Mouse (Mus musculus) stomach, postnatal 0 days (tissue): Measurements from ENCODE around the gene Atrip.

Source experiments
- CTCF ChIP-seq: IDR thresholded peaks from 2 replicates; pipeline ENCODE4 v1.5.1; 2016; ENCODE audit warnings: antibody characterized with exemption, low read depth, mild to moderate bottlenecking, moderate library complexity
- EP300 ChIP-seq: optimal IDR thresholded peaks from 2 replicates; pipeline ENCODE3; 2016; ENCODE audit warnings: antibody characterized with exemption

DNA sequence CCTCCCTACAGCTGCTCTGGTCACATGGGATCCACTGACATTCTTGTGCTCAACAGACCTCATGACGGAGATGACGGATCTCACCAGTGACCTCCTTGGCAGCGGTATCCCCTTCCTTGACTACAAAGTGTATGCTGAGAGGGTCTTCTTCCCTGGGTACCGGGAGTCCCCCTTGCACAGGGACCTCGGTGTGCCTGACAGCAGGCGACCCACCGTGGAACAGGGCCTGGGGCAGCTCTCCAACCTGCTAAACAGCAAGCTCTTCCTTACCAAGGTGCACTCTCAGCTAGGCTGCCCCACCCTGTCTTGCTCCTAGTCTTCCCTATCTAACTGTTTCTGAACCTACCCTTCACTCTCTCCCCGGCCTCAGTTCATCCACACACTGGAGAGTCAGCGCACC lies 37.7 kb upstream of the Atrip start:
- TF ChIP-seq EP300 = no peak
- TF ChIP-seq CTCF = no peak
